Mouse (Mus musculus) liver, postnatal 0 days (tissue): ENCODE measurements at regions not wholly inside any gene's neighbourhood (a gene's known extent, or its start where the extent isn't known, plus 50 kb on each side); places are given as distances from the start of the nearest gene placed in this dataset.
A peak's percentile ranks its signal among the peaks of the same experiment; 100 is the strongest.
"Not testable (repeated sequence)": the region's sequence is repeated elsewhere in the genome, so short reads cannot be mapped to it uniquely, and the experiment has no call there.

Experiments used
- ATAC-seq: fragments of 200-750 bp; cut with Nextera tagmentation; 2 replicates; pipeline ENCODE4 v1.8.0; 2017; ENCODE audit warnings: mild to moderate bottlenecking, moderate library complexity
- DNase-seq: peaks from one replicate; pipeline ENCODE4 v3.0.0-alpha.2; 2016
- H3K27ac ChIP-seq: fragments of 300-500 bp; sonication (generic); 2 replicates; pipeline ENCODE4 v1.5.1; 2014; ENCODE audit warnings: antibody characterized with exemption, moderate library complexity, mild to moderate bottlenecking, low read depth
- H3K27me3 ChIP-seq: fragments of 300-500 bp; sonication (generic); 2 replicates; pipeline ENCODE4 v1.6.1; 2014; ENCODE audit warnings: low read length, control low read depth, mixed read lengths; ENCODE audit not compliant: insufficient read depth
- H3K36me3 ChIP-seq: fragments of 300-500 bp; sonication (generic); replicated peaks from 2 replicates; pipeline ENCODE4 v1.6.1; 2014; ENCODE audit warnings: mild to moderate bottlenecking, control low read depth, low read length, moderate library complexity, mixed read lengths; ENCODE audit not compliant: insufficient read depth
- H3K4me1 ChIP-seq: fragments of 300-500 bp; sonication (generic); 2 replicates; pipeline ENCODE4 v1.6.1; 2014; ENCODE audit warnings: antibody characterized with exemption, mild to moderate bottlenecking, control low read depth; ENCODE audit not compliant: insufficient read depth
- H3K4me2 ChIP-seq: fragments of 300-500 bp; sonication (generic); 2 replicates; pipeline ENCODE4 v1.6.1; 2014; ENCODE audit warnings: low read depth, mild to moderate bottlenecking, low read length, moderate library complexity, mixed read lengths
- H3K4me3 ChIP-seq: fragments of 300-500 bp; sonication (generic); 2 replicates; pipeline ENCODE4 v1.5.1; 2014; ENCODE audit warnings: low read depth, low read length
- H3K9ac ChIP-seq: fragments of 300-500 bp; sonication (generic); replicated peaks from 2 replicates; pipeline ENCODE4 v1.6.1; 2014; ENCODE audit warnings: mild to moderate bottlenecking, moderate library complexity
- H3K9me3 ChIP-seq: fragments of 300-500 bp; sonication (generic); 2 replicates; pipeline ENCODE4 v1.6.1; 2016; ENCODE audit warnings: mild to moderate bottlenecking, control low read depth, low read length, mixed read lengths
- CTCF ChIP-seq: sonication (generic); IDR thresholded peaks from 2 replicates; pipeline ENCODE4 v1.5.1; 2016; ENCODE audit warnings: antibody characterized with exemption, low read depth
- EP300 ChIP-seq: IDR thresholded peaks from 2 replicates; pipeline ENCODE4 v1.6.1; 2016; ENCODE audit warnings: antibody characterized with exemption, low read depth, mild to moderate bottlenecking
- WGBS: fragments of 180-500 bp; shearing (Covaris S2); extraction: QIAGEN DNeasy Blood & Tissue Kit; methylation state at CpG from one replicate; pipeline ENCODE4 v1.1.7; 2014; ENCODE audit not compliant: insufficient replicate concordance; 5-methylcytosine and 5-hydroxymethylcytosine counted together

GRCm38 (mm10) chr8:90031220-90031619 is 316.9 kb downstream of the Tox3 start:
- H3K4me1 ChIP-seq = no peaks in the 10 kb centered on the region
- TF ChIP-seq CTCF = no peak
- TF ChIP-seq EP300 = no peak
- ATAC-seq = no peak
- DNase-seq = no peak
- no peaks in the 10 kb centered on the region for H3K27me3 ChIP-seq
- 64% methylated on average over 1 of the region's 1 CpGs for WGBS
- no peak overlapping the region for H3K4me3 ChIP-seq
- no peaks in the 10 kb centered on the region for H3K36me3 ChIP-seq
- no peak overlapping the region for H3K9ac ChIP-seq
- H3K4me2 ChIP-seq = no peak overlapping the region
- H3K27ac ChIP-seq = no peak overlapping the region
- H3K9me3 ChIP-seq = no peaks in the 10 kb centered on the region

GRCm38 (mm10) chr8:90017958-90018357 is 330.2 kb downstream of the Tox3 start:
- H3K4me1 ChIP-seq, H3K9ac ChIP-seq, DNase-seq, H3K4me2 ChIP-seq, H3K9me3 ChIP-seq, H3K27me3 ChIP-seq, ATAC-seq, H3K36me3 ChIP-seq, H3K27ac ChIP-seq, H3K4me3 ChIP-seq: not testable (repeated sequence)
- WGBS = 57% methylated on average over 1 of the region's 1 CpGs

GRCm38 (mm10) chr8:90013755-90014154 is 334.4 kb downstream of the Tox3 start:
- WGBS = 62% methylated on average over 2 of the region's 2 CpGs
- TF ChIP-seq CTCF = no peak
- no peak for TF ChIP-seq EP300
- no peak for ATAC-seq
- no peaks in the 10 kb centered on the region for H3K4me1 ChIP-seq
- H3K36me3 ChIP-seq = no peaks in the 10 kb centered on the region
- no peaks in the 10 kb centered on the region for H3K27me3 ChIP-seq
- no peak overlapping the region for H3K4me2 ChIP-seq
- H3K4me3 ChIP-seq = no peak overlapping the region
- H3K9me3 ChIP-seq = no peaks in the 10 kb centered on the region
- no peak overlapping the region for H3K9ac ChIP-seq
- DNase-seq = no peak
- H3K27ac ChIP-seq = no peak overlapping the region

GRCm38 (mm10) chr8:90011682-90012409 is 336.3 kb downstream of the Tox3 start:
- Histone ChIP-seq H3K4me2 (no peak overlapping the region), H3K9me3 (no peaks in the 10 kb centered on the region), H3K36me3 (no peaks in the 10 kb centered on the region), H3K27me3 (no peaks in the 10 kb centered on the region), H3K27ac (no peak overlapping the region), H3K4me1 (no peaks in the 10 kb centered on the region), H3K9ac (no peak overlapping the region), H3K4me3 (no peak overlapping the region)
- TF ChIP-seq EP300 (no peak), CTCF (no peak)
- 75% methylated on average over 6 of the region's 6 CpGs for WGBS
- DNase-seq (no peak), ATAC-seq (no peak)

GRCm38 (mm10) chr8:90009431-90009830 is 338.7 kb downstream of the Tox3 start:
- no peaks in the 10 kb centered on the region for H3K9me3 ChIP-seq
- H3K27ac ChIP-seq = no peak overlapping the region
- H3K27me3 ChIP-seq = no peaks in the 10 kb centered on the region
- DNase-seq = no peak
- TF ChIP-seq EP300 = no peak
- TF ChIP-seq CTCF = no peak
- no peak overlapping the region for H3K4me3 ChIP-seq
- H3K9ac ChIP-seq = no peak overlapping the region
- no peak for ATAC-seq
- no peak overlapping the region for H3K4me2 ChIP-seq
- H3K4me1 ChIP-seq = no peaks in the 10 kb centered on the region
- no peaks in the 10 kb centered on the region for H3K36me3 ChIP-seq
- 75% methylated on average over 1 of the region's 1 CpGs for WGBS

GRCm38 (mm10) chr8:90000899-90001640 is 347.1 kb downstream of the Tox3 start:
- no peak for ATAC-seq
- no peaks in the 10 kb centered on the region for H3K27me3 ChIP-seq
- H3K9ac ChIP-seq = no peak overlapping the region
- no peaks in the 10 kb centered on the region for H3K4me1 ChIP-seq
- no peaks in the 10 kb centered on the region for H3K9me3 ChIP-seq
- DNase-seq = peak; percentile 69
- no peak overlapping the region for H3K4me3 ChIP-seq
- no peaks in the 10 kb centered on the region for H3K36me3 ChIP-seq
- H3K4me2 ChIP-seq = no peak overlapping the region
- TF ChIP-seq CTCF (peak; percentile 85), EP300 (no peak)
- 38% methylated on average over 15 of the region's 15 CpGs for WGBS
- H3K27ac ChIP-seq = no peak overlapping the region

GRCm38 (mm10) chr8:89993743-89994142 is 354.4 kb downstream of the Tox3 start:
- no peak overlapping the region for H3K27ac ChIP-seq
- no peaks in the 10 kb centered on the region for H3K4me1 ChIP-seq
- ATAC-seq (no peak), DNase-seq (no peak)
- no peak overlapping the region for H3K4me3 ChIP-seq
- no peaks in the 10 kb centered on the region for H3K27me3 ChIP-seq
- H3K36me3 ChIP-seq = no peaks in the 10 kb centered on the region
- H3K9ac ChIP-seq = no peak overlapping the region
- TF ChIP-seq EP300 (no peak), CTCF (no peak)
- H3K4me2 ChIP-seq = no peak overlapping the region
- no peaks in the 10 kb centered on the region for H3K9me3 ChIP-seq
- 77% methylated on average over 4 of the region's 4 CpGs for whole genome bisulfite sequencing
